Mouse (Mus musculus) heart, adult 2 months (tissue): Measurements from ENCODE around the gene Rnf38.

Experiments used
- CTCF ChIP-seq: fragments of 200-600 bp; IDR thresholded peaks from 2 replicates; pipeline ENCODE4 v1.8.1; 2022; ENCODE audit warnings: antibody characterized with exemption, mild to moderate bottlenecking, moderate library complexity
- POLR2A ChIP-seq: fragments of 200-500 bp; IDR thresholded peaks from 2 replicates; pipeline ENCODE4 v1.6.1; 2011; ENCODE audit warnings: mild to moderate bottlenecking, low read depth, low read length, control low read depth; ENCODE audit not compliant: insufficient read depth

DNA sequence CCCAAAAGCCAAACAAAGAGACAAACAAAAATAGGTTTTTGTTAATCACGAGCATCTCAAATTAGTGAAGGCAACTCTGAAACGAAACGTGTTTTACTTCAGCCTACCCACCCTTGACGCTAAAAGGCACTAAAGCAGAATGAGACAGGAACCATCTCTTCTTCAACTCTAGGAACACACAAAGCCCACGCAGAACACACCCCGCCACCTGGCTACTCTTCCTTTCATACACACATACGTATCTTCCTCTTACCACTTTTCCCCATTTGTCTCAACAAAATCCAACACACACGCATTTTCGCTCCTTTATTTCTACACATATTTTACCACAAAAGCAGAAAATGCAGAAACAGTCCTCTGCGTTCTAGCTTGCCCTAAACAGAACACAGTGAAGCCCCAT, 8.5 kb downstream of the Rnf38 start:
- no peak for TF ChIP-seq POLR2A
- no peak for TF ChIP-seq CTCF
